Mouse (Mus musculus) ES-E14 (cell line): ENCODE measurements around the gene Sun2. TPM values are rescaled to one million over a fixed set of nuclear protein-coding genes. Genes with fewer than 3 reads are reported as not detected.

ENCODE experiments used
- DNase-seq: peaks from one replicate; pipeline ENCODE4 v3.0.0-alpha.2; 2013; ENCODE audit warnings: low read depth, low spot score
- H3K27ac ChIP-seq: 2 replicates; pipeline ENCODE4 v1.5.1; 2012; ENCODE audit warnings: low read depth, mild to moderate bottlenecking, low read length, moderate library complexity, mixed read lengths; ENCODE audit not compliant: poor library complexity, insufficient read depth, severe bottlenecking
- H3K36me3 ChIP-seq: 2 replicates; pipeline ENCODE4 v1.6.1; 2012; ENCODE audit warnings: mild to moderate bottlenecking, low read length, moderate library complexity, mixed read lengths; ENCODE audit not compliant: control insufficient read depth, poor library complexity, insufficient read depth, severe bottlenecking
- H3K4me1 ChIP-seq, 2 experiments: fragments of 150-350 bp in 1 of 2; sonication (generic) in 1 of 2; 2 replicates each; pipeline ENCODE4 v1.6.1; 2012; ENCODE audit warnings: low read length in 2 of 2, mild to moderate bottlenecking in 1 of 2, mixed read lengths in 1 of 2; ENCODE audit not compliant: control insufficient read depth in 2 of 2, insufficient read depth in 2 of 2, poor library complexity in 1 of 2
- H3K4me3 ChIP-seq, 2 experiments: fragments of 150-350 bp in 1 of 2; sonication (generic) in 1 of 2; 2 replicates each; pipeline ENCODE4 v1.5.1; 2012; ENCODE audit warnings: low read length in 2 of 2, low read depth in 1 of 2, mild to moderate bottlenecking in 1 of 2, mixed read lengths in 1 of 2; ENCODE audit not compliant: insufficient read depth in 1 of 2, poor library complexity in 1 of 2, severe bottlenecking in 1 of 2
- H3K9ac ChIP-seq: 2 replicates; pipeline ENCODE4 v1.6.1; 2012; ENCODE audit warnings: low read depth, mild to moderate bottlenecking, low read length, mixed read lengths; ENCODE audit not compliant: poor library complexity, insufficient read depth, severe bottlenecking
- H3K9me3 ChIP-seq: fragments of 150-350 bp; sonication (generic); 2 replicates; pipeline ENCODE4 v1.6.1; 2012; ENCODE audit warnings: low read depth, mild to moderate bottlenecking, low read length; ENCODE audit not compliant: control insufficient read depth, insufficient read depth
- CHD2 ChIP-seq: IDR thresholded peaks from 2 replicates; pipeline ENCODE4 v1.6.1; 2014; ENCODE audit warnings: mild to moderate bottlenecking, low read depth, low read length, inconsistent platforms
- HCFC1 ChIP-seq: IDR thresholded peaks from 2 replicates; pipeline ENCODE4 v1.6.1; 2012; ENCODE audit warnings: low read length, inconsistent platforms, borderline replicate concordance; ENCODE audit not compliant: insufficient read depth
- MAFK ChIP-seq: IDR thresholded peaks from 2 replicates; pipeline ENCODE4 v1.6.1; 2014; ENCODE audit warnings: mild to moderate bottlenecking, low read depth, low read length, inconsistent platforms; ENCODE audit not compliant: insufficient read depth
- ZC3H11A ChIP-seq: IDR thresholded peaks from 2 replicates; pipeline ENCODE4 v1.6.1; 2012; ENCODE audit warnings: low read depth, mild to moderate bottlenecking, inconsistent platforms, low read length, borderline replicate concordance
- ZNF384 ChIP-seq: IDR thresholded peaks from 2 replicates; pipeline ENCODE4 v1.6.1; 2012; ENCODE audit warnings: low read depth, low read length, inconsistent platforms
- in situ Hi-C, 2 experiments: fragments of 600-800 bp; cut with MboI; formaldehyde crosslinking; loops; one replicate each; pipeline ENCODE4 v1.15.1; 2025; ENCODE audit warnings: low sequenced_read_pairs in 2 of 2, inconsistent platforms in 1 of 2; ENCODE audit not compliant: unreplicated experiment in 2 of 2
- total RNA-seq: library from RNA; depleted of rRNA; stranded (reverse); fragments of 300-350 nt; gene quantifications from 2 replicates; pipeline ENCODE4 v1.2.3, GENCODE M21; 2012

Gene Sun2
- total RNA-seq, 1 experiment, result 29.8 TPM

DNA sequence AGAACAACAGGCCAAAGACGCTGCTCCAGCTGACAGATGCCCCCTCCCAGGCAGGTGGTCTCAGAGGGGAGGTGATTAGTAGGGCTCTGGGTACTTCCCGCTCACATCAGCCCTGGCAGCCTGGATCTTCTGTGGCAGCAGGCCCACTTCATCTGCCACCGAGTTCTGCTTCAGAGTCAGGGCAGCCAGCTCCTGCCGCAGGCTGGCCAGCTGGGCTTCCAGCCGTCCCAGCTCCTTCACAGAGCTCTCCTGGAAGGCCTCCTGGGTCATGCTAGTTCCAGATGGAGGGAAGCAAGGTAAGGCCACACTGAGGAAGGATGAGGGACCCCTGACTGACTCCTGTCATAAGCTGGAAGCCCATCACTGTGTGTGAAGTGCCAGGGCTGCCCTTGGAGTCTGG, 14.0 kb downstream of the Sun2 start:
- TF ChIP-seq ZNF384 (no peak), HCFC1 (no peak), CHD2 (no peak), MAFK (no peak), ZC3H11A (no peak)
- Histone ChIP-seq H3K36me3 (no peaks in the 10 kb centered on the region; the same call in 1 of the 2 replicates), H3K27ac (no peak overlapping the region)

DNA sequence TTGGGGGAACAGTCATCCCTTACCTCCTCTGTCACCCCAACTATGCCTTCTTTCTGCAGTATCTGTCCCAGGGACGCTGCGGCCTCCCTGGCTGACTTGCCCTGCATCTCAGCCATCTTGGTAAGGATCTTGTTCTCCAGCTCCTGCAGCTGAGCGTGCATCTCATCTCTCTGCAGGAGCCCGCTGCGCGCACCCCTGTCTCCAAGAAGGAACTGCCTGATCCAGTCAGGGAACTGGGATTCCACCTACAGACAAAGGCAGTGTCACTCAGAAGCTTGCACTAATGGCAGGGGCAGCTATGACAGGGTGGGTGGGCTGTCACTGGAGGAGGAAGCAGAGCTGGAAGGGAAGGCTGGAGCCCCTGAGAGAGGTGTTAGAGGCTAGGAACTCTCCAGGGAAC, 14.5 kb downstream of the Sun2 start:
- no peaks in the 10 kb centered on the region for H3K4me1 ChIP-seq
- no peak overlapping the region for H3K4me3 ChIP-seq
- H3K36me3 ChIP-seq, result no peaks in the 10 kb centered on the region; the same call in 1 of the 2 replicates
- no peak overlapping the region for H3K9ac ChIP-seq
- H3K27ac ChIP-seq, result no peak overlapping the region
- in situ Hi-C loops, result no loop called here
- TF ChIP-seq CHD2 (no peak), MAFK (no peak), HCFC1 (no peak), ZC3H11A (no peak), ZNF384 (no peak)
- no peaks in the 10 kb centered on the region for H3K9me3 ChIP-seq
- no peak for DNase-seq

More for the DNA sequence above, 14.0 kb downstream of the Sun2 start:
- no peak for DNase-seq
- Histone ChIP-seq H3K4me1 (no peaks in the 10 kb centered on the region), H3K9ac (no peak overlapping the region), H3K9me3 (no peaks in the 10 kb centered on the region), H3K4me3 (no peak overlapping the region)
- in situ Hi-C loops, result no loop called here

DNA sequence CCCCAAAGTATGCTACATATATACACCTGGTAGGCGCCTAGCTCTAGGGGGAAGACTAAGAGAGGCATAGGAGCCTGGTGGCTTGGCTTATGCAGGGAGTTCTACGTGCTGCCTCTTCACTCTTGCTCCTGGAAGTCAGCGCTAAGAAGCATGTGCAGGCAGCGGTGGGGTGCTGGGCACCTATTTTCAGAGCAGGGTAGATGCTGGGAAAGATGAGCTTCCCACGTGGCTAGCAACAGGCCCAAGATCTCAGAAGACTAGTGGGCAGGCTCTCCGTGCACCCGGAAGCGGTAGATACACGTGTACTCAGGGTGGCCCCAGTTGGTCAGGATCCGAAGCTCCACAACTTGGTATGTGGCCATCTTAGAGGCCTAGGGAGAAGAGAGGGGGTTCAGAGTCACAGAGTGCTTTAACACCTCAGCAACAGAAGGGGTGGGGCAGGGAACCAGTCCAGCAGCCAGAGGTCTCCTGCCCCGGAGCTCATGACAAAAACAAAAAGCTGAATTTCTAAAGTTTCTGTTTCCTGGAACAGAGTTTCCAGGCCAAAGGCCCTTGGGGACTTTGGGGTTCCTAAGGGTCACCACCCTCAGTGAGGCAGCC, 17.0 kb downstream of the Sun2 start:
- DNase-seq, result no peak
- Histone ChIP-seq H3K9me3 (no peaks in the 10 kb centered on the region), H3K4me3 (no peak overlapping the region), H3K9ac (no peak overlapping the region), H3K36me3 (peaks cover 1% of the 10 kb centered on the region; the same call in 1 of the 2 replicates), H3K27ac (no peak overlapping the region), H3K4me1 (no peaks in the 10 kb centered on the region)
- in situ Hi-C loops, result no loop called here
- no peak for TF ChIP-seq ZNF384
- no peak for TF ChIP-seq HCFC1

DNA sequence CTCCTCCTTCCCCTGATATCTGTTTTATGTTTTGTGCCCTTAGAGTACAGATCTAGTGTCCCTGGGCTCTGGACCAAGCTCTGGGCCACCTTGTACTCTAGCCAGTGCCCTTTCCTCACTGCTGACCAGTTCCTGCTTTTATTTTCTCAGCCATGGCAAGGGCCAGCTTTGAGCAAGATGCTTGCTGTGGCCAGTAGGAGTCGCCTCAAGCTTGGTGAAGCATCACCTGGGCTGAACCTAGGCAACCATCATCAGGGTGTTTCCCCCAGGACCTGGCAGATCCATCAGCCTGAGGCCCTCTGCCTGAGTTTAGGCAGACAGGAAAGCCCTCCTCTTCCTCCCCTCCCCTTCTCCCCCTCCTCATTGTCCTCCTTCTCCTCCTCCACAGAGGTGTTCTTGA, 18.9 kb downstream of the Sun2 start:
- in situ Hi-C loops, result no loop called here
- H3K27ac ChIP-seq, result no peak overlapping the region
- no peak overlapping the region for H3K9ac ChIP-seq
- no peak for TF ChIP-seq ZNF384
- no peaks in the 10 kb centered on the region for H3K4me1 ChIP-seq
- H3K9me3 ChIP-seq, result no peaks in the 10 kb centered on the region
- no peak for DNase-seq
- H3K4me3 ChIP-seq, result no peak overlapping the region
- H3K36me3 ChIP-seq, result peaks cover 12% of the 10 kb centered on the region

DNA sequence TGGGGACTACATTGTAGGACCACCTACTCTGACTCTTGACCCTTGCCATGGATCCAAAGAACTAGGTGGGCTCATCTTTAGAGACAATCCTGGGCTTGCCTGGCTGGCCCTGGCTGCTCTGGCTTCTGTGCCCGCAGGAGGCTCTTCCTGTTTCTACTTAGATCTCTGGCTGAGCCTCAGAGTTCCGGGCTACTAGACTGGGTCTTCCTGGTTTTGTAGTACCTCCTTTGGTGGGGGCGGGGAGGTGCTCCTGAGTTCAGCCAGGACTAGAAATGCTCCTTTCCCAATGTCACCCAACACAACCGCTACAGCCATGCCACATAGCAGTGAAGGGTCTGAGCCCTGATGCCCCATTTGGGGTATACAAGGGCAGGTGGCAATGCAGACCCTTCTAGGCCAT, 21.5 kb downstream of the Sun2 start:
- no peak for DNase-seq
- Histone ChIP-seq H3K4me1 (no peaks in the 10 kb centered on the region), H3K4me3 (no peak overlapping the region), H3K9me3 (no peaks in the 10 kb centered on the region), H3K27ac (no peak overlapping the region), H3K9ac (no peak overlapping the region), H3K36me3 (peaks cover 36% of the 10 kb centered on the region)
- in situ Hi-C loops, result no loop called here
- TF ChIP-seq ZNF384 (no peak), CHD2 (no peak), HCFC1 (no peak)
